Mouse (Mus musculus) urinary bladder, postnatal 36 days (tissue): Measurements from ENCODE around the gene Asrgl1.
"Not testable (repeated sequence)": the region's sequence is repeated elsewhere in the genome, so short reads cannot be mapped to it uniquely, and the experiment has no call there.

Experiments
- DNase-seq, 2 experiments: peaks; one replicate each; pipeline ENCODE4 v3.0.0; 2022; ENCODE audit warnings: low spot score in 2 of 2, mixed read lengths in 1 of 2

Gene Asrgl1

DNA sequence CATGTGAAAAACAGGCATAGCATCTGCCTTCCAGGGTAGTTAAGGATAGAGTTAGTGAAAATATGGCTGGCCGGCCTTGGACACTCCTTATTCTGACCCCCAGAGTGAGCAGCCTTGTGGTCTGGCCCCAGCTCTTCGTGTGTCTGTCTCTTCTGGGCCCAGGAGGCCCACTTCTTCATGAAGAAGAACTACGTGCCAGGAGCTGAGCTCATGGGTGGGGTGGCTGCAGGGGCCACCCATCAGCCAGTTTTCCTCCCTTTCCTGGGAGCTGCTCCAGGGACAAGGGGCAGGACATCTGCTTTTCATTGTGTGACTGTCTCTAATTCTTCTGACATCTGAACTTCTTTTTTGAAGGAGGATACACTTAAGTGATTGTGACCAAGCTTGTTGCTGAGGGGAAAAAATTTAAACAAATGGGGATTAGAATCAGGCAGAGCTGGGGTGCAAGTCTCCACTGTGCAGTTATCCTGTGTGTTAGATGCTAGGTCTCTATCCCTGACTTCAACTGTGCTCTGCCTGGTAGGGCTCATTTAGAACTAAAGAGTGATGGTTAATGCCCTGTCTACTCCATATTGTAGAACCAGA, 30.2 kb downstream of the Asrgl1 start:
- peak in 1 of 2 experiments; percentile 39 for DNase-seq

DNA sequence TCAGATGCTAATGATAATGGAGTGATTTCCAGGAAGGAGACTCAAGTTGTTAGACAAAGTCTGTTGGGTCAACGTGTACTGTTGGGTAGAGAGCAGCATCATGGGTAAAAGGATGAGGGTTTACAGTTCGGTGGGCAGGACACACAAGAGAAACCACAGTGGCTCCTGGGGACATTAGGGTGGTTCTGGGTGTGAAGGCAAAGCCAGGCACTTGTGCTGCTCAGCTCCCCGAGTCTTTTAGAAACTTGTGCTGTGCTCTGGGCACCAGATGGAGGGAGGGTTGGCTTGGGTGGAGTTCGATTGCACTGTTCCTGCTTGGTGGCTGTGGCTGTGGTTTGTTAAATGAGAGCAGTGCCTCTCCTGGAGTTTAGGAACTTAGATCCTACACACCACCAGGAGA, 31.4 kb downstream of the Asrgl1 start:
- DNase-seq = no peak

DNA sequence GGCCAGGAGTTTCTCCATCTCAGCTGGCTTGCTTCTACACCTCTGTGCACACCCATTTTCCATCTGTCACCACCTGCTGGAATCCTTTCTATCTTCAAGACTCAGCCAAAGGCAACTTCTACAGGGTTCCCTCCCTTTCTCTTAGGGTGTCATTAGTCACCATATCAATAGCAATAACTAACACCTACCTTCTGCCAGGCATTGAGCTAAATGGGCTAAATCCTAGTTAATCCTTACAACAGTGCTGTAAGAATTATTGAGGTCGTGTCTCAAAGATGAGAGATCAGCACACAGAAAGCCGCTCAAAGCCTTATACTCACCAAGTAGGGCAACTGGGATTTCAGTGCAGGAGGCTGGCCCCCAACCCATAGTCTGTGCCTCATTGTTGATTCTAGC, 34.4 kb downstream of the Asrgl1 start:
- no peak for DNase-seq

DNA sequence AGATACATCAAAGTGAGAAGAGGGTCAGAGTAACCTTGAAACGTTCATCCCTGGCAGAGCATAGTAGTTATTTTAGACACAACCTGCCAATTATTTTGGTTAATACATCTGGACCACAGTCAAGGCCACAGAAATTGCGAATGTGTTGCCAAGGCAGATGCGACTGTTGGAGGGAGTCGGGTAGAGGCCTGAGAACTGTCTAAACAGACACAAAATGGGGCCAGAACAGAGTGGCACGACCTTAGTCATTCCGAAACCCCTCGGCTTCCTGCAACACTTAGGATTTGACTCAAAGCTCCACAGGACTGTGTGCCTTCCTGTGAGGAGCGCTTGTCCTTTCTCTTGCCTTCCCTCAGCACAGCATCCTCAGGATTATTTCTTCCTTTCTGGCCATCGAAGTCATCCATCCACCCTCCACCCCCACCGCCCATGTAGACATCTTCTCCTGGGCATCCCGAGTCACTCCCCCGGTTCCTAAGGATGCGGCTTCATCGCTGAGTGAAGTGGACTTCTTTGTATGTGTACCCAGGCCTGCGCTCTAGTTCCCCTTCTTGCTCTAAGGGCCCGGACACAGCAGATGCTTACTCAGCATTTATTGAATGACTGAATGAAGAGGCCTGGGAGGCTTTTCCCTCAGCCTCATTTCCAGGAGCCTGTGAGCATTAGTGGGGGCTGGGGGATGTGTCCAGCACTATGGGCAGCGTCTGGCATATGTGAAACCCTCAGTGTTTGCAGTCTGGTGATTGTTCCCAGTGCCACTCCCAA, 35.0 kb downstream of the Asrgl1 start:
- no peak for DNase-seq

DNA sequence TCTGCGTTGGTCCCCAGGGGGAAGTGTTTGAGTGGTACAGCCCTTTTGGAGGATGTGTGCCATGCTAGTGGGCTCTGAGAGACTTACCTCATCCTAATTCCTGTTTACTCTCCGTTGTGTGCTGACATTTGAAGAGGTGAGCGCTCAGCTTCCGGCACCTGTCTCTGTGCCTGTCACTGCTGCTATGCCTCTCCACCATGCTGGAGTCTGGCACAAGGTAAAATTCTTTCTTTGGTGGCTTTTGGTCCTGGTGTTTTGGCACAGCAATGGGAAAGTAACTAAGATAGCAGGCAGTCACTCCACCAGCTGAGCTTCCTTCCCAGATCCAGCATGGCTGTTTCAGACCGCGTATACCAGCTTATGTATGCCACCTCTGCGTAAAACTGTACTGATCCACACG, 35.7 kb downstream of the Asrgl1 start:
- no peak for DNase-seq

DNA sequence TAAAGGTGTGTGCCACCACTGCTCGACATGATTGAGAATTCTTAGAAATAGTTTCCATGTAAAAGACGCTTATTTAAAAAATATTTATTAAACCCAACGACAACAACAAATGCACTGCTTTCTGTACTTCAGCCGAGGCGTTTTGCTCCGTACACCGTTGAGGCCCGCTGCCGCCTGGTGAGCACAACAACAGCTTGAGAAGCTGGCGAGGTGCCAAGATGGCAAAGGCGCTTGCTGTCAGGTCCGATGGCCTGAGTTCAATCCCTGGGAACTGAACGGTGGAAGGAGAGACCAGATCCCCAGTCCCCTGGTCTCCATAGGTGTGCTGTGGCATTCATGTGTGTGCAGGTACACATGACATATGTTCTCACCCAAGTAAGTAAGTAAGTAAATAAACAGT, 38.0 kb downstream of the Asrgl1 start:
- DNase-seq = no peak

DNA sequence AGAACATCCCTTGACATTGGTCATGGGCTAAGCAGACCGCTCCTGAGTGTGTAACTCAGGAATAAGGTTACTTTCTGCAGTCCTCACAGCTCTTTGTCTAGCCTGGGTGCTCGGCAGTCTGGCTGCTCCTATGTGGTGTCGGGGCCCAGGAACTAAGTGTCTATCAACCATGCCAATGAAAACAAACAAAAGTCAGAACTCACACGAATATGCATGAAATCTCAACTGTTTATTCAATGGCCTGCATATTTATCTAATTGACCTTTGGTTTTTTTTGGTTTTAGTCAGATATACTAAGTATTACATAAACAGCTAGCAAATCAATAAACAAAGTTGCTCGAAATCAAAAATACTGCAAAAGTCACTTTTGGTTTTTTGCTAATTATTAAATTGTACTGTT, 40.3 kb downstream of the Asrgl1 start:
- no peak for DNase-seq

DNA sequence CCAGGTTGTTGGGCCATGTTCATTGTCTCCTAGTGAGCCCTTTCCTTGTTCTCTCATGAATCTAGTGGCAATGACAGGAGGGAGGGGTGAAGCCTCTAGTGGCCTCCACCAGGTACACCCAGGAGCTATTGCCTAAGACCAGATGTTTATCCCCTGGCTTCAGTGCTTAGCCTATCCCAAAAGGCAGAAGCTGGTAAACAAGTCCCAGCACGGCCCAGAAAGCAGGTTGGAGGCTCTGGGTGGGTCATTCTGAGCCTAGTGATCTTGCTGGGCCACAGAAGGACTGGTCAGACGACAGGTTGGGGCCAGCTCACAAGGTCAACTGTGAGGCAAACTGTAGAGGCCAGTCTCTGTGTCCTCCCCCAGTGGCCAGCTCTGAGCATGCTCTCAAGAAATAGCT, 44.7 kb downstream of the Asrgl1 start:
- peak in 1 of 2 experiments; percentile 74 for DNase-seq

DNA sequence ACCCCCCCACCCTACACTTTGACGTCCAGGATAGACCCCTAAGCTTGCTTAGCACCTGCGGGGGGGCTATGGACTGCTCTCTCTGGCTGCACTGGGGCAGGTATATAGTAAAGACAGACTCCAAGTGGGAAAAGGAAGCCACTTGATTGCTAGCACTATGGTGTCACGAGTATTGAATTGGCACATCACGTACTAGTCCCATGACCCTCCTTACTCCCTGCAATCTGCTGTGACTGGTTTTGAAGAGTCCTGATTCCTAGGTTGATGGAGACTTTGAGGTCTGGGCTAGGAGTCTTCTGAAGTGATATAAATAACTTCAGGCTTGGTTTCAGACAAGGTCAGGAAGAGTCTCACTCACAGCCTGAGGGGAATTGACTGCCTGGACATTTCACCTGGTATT, 45.2 kb downstream of the Asrgl1 start:
- no peak for DNase-seq

DNA sequence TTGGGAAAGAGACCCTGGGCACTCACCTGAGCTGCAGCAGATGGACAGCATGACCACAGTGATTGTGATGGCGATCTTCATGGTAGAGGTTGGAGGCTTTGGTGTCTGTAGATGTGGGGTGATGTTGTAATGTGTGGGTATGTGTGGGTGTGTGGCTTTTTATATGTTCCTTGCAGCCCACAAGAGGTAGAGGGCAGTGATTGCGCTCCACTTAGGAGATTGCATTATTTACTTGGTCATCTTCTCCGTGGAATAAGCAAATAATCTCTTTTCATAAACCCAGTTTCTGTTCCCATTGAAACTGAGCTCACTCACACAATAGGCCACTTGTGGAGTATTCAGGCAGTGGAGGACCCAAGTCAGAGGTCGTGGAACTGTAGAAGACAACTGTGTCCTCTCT, 47.6 kb downstream of the Asrgl1 start, which contains the start of gene Scgb1a1:
TSS of gene Scgb1a1 (minus strand) at position 138 of the 400 bp plus-strand sequence.
- no peak for DNase-seq

DNA sequence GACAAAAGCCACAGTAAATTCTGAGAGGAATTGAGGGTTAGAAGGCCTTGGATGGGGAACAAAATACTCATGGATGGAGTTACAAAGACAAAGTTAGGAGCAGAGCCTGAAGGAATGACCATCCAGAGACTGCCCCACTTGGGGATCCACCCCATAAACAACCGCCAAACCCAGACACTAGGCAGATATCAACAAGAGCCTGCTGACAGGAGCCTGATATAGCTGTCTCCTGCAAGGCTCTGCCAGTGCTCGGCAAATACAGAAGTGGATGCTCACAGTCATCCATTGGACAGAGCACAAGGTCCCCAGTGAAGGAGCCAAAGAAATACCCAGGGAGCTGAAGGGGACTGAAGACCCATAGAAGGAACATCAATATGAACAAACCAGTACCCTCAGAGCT, 51.5 kb downstream of the Asrgl1 start:
- not testable (repeated sequence) for DNase-seq

DNA sequence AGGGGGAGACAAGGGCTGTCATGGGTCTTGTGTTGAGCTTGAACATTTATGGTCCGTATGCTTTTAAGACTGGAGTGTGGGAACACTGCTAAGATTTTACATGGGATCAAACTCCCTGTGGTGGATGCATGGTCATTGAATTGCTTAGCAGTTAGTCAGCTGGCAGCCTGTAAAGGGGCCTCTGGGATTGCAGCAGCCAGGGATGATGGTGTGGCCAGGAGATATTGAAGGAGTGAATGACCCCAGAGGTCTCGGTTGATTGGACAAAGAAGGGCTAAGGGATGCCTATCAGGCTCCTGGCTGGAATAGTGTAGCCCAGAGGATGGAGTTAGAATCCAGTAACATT, 52.5 kb downstream of the Asrgl1 start:
- no peak for DNase-seq

DNA sequence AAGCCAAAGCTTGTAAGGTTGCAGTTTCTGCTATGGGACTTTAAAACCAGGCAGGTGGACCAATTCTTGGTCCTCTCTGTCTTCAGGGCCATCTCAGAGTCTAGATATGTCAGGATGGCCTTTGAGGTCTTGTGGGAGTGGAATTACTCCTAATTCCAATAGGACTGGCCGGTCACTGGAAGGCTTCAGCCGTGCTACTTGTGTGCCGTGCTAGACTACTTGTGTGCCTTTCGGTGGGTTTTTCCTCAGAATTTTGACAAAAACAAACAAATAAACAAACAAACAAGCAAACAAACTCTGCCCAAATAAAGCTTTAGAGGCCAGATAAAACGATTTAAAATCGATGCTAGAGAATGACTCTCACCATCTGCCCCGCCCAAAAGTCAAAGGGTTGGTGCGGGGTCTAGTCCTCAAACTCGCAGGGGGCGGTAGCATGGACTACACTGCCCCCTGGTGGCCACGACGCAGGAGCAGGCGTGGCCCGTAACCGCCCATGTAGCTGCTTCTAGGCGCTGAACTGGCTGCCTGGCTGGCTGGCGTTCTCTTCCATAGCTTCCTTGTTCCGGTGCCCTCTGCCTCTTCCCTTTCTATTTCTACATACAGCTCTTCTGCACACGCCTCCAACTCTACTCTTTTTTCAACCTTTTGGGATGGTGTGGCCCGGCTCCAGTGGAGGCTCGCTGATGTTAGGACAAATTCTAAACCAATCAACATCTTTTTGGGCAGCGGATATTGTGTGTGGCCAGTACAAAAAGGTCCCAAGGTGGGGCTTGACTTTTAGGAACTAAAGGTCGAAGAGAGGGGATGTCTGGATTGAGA, 53.0 kb downstream of the Asrgl1 start:
- peak; percentile 81 to 89 for DNase-seq

DNA sequence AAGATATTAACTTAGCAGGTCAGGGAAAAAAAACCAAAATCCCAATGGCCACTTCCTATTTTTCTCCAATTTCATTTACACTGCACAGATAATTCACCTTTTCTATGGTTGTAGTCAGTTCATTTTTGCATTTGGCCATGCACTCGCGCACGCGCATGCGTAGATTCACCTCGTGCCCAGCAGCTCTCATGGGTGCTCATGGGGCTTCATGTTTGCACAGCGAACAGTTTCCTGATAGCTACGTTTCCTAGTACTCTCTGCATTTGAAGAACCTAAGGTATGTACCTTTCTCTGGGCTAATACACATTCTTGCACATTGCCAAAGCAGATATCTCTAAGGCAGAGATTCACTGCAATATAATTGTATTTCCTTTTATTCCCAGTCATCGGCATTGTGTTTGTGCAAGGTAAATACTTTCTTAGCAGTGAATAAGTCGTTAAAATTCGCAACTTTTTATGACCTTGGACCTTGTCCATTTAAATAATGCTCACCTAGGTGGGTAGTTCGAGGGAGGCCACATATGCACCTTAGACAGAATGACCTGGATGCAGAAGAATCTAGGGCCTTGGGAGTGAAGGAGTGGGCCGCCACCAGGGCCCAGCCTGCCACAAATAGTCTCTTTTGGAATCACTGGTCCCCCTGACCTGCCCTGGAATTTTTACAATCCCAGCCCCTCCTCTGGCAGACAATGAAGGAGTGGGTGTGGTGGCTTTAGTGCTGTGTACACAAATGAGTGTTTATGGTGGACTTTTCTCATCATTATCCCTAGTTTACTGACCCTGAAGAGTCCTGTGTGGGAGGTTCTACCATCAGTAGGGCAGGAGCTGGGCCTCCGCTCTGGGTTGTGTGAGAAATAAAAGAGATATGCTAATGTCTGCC, 53.9 kb downstream of the Asrgl1 start:
- no peak for DNase-seq

DNA sequence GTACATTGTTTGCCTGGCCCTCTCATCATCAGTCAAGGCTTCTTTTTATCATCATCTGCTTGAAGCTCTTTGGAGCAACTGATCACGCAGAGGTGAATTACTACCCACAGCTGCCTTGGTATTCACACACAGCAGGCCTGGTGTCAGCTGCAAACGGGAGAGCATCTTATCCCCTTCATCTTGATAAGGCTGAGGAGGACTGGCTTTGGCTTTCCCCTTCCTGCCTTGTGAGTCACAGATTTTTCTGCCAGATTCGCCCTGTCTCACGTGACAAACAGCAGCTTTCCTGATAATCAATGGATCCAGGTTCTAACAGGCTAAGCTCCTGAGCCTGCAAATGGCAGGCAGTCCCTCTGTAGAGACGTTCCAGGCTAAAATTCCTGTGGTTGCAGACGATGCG, 55.5 kb downstream of the Asrgl1 start:
- peak in 1 of 2 experiments; percentile 55 for DNase-seq

DNA sequence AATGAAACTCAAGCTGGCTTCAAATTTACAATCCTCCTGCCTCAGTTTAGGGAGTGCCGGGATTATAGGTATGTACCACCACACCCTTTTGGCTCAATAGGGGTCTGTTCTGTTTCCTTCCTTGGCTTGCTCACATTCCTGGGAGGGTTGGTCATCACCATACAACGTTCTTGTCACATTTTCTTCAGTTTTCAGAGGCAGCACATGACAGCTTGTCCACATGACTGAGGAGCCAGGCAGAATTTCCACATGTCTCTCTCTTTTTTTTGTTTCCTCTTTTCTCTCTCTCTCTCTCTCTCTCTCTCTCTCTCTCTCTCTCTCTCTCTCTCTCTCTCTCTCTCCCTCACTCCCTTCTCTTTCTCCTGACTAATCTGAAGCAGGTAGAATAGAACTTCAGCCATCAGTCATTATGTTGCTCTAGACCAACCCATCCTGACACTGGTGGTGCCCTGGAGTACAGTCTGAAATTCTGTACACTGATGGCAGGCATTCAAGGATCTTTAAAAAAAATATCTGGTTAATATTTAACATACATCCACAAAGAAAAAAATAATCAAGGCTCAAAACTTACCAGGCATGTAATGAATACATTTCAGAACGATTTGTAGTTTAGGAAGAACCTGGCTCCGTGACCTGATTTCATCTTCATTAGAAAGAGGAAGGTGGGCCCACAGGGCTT, 58.3 kb downstream of the Asrgl1 start:
- no peak for DNase-seq

DNA sequence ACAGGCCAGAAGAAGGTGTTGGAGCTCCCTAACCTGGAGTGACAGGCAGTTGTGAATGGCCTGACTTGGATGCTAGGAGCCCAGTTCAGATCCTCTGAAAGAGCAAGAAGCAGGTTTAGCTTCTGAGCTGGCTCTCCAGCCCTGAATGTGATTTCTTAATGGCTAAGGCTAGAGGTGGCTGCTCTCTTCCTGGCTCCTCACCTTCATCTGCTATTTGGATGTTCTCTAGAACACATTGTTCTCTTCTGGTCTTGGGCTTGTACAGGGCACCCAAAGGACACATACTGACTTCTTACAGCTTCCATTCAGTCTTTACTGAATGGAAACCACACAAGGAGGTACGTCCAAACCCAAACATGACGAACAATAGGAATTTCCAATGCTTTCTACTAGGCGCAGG, 59.4 kb downstream of the Asrgl1 start:
- DNase-seq = no peak

DNA sequence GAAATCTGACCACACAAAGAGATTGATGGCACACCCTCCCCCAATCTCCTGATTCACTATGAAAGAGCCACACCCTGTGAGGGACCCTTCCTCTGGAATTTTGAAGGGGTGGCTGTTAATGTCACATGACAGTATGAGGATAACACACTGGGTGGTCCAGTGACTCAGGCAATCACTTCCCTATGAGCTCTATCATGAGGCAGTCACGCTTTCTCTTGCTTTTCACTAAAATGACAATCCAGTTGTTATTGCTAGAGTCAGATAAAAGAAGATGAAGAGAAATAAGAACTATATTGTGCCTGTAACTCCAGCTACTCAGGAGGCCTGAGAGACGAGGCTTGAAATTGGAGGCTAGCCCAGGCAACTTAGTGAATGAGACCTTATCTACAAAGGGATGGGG, 59.9 kb downstream of the Asrgl1 start:
- DNase-seq = no peak

DNA sequence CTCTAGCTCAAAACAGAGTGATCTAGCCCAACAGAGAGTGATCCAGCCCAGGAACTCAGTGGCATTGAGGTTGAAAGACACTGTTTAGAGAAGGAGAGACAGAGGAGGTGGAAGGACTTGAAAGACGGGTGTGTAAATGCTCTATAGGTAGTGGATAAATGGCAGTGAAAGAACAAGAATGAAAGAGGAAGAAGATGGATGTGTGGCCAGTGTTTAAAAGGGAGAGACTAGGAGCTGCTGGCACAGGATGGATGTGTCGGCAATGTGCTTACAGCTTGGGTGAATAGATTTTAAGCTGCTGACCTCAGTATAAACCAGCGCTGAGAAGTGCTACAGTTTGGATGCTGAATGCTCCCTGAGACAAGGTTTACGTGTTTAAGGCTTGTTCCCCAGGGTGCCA, 61.0 kb downstream of the Asrgl1 start:
- no peak for DNase-seq

DNA sequence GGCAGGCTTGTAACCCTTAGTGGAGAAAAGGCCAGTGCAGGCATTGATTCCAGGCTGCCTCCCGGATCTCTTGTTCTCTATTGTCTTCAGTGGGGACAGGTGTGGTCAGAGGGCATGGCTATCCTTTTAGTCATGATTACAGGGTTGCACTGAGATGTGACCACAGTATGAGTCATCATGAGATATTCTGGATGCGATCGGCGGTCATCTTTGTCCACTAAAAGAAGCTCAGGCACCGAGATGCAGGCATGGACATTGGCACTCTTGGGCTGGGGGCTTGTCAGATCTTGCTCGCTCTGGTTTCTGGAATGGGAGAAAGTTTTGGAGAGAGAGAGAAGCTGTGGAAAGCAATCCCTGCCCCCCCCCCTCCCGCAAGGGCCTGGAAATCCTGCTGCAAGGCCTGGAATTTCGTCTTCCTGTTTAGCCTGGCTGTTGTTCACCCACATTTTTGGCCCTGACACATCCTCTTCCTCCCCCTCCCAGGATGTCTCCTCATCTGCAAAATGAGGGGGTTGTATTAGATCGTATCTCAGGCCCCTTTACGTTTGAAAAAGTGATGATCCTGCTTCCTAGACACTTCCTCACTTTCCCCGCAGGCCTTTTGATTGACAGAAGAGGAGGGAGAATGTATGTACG, 61.5 kb downstream of the Asrgl1 start:
- no peak for DNase-seq

DNA sequence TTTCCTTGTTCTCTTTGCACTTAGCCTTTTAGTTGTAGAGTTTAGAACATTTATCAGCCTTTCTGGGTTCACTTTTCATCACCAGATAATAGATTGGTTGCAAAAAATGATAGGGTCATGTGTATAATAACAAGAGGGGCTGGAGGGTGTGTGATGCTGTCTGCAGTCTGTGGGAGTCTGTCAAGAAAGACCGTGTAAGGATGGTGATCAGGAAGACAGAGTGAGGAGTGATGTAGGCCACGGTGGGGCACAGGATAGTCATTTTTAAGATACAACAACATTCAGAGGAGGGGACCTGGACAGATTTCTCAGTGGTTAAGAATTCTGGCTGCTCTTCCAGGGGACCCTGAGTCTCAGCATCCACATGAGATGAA, 63.3 kb downstream of the Asrgl1 start:
- DNase-seq = no peak
